Mouse (Mus musculus) C2C12 (cell line): ENCODE results near the gene Fn3krp. TPM values are rescaled to one million over a fixed set of nuclear protein-coding genes. Genes with fewer than 3 reads are reported as not detected.

ENCODE experiments used
- H3K27me3 ChIP-seq: one replicate; pipeline ENCODE4 v1.6.1; 2011; ENCODE audit not compliant: control insufficient read depth, insufficient read depth, insufficient read length
- H3K36me3 ChIP-seq: one replicate; pipeline ENCODE4 v1.6.1; 2011; ENCODE audit not compliant: control insufficient read depth, insufficient read depth
- H3K4me3 ChIP-seq: one replicate; pipeline ENCODE4 v1.5.1; 2011; ENCODE audit warnings: mild to moderate bottlenecking, control low read depth; ENCODE audit not compliant: poor library complexity, insufficient read depth, severe bottlenecking
- H3K79me2 ChIP-seq: one replicate; pipeline ENCODE4 v1.6.1; 2011; ENCODE audit not compliant: control insufficient read depth, insufficient read depth
- H3K79me3 ChIP-seq: one replicate; pipeline ENCODE4 v1.6.1; 2011; ENCODE audit warnings: low read depth, control low read depth
- H3ac ChIP-seq: one replicate; pipeline ENCODE3; 2011; ENCODE audit warnings: low read depth; ENCODE audit not compliant: control insufficient read depth, insufficient read length
- CEBPB ChIP-seq: IDR thresholded peaks from one replicate; pipeline ENCODE4 v1.6.1; 2011; ENCODE audit warnings: low read depth, mild to moderate bottlenecking, control low read depth, moderate library complexity
- CTCF ChIP-seq: IDR thresholded peaks from one replicate; pipeline ENCODE4 v1.5.1; 2011; ENCODE audit not compliant: control insufficient read depth, insufficient read depth, insufficient read length
- FOSL1 ChIP-seq: IDR thresholded peaks from one replicate; pipeline ENCODE4 v1.8.0; 2011; ENCODE audit warnings: mild to moderate bottlenecking, low read length; ENCODE audit not compliant: poor library complexity, insufficient read depth, severe bottlenecking
- MAX ChIP-seq: IDR thresholded peaks from one replicate; pipeline ENCODE4 v1.6.1; 2011; ENCODE audit warnings: mild to moderate bottlenecking, control low read depth
- MYOD1 ChIP-seq: IDR thresholded peaks from one replicate; pipeline ENCODE4 v1.6.1; 2011; ENCODE audit warnings: low read depth; ENCODE audit not compliant: control insufficient read depth, insufficient read length
- MYOG ChIP-seq: IDR thresholded peaks from one replicate; pipeline ENCODE4 v1.6.1; 2011; ENCODE audit not compliant: control insufficient read depth, insufficient read length; ENCODE audit errors: extremely low read depth
- USF1 ChIP-seq: IDR thresholded peaks from one replicate; pipeline ENCODE4 v1.6.1; 2011; ENCODE audit warnings: low read depth, mild to moderate bottlenecking, control low read depth, moderate library complexity
- polyA plus RNA-seq: library from polyadenylated mRNA; unstranded; fragments of >200 nt; fragmentation: generic; extraction: Trizol; gene quantifications from one replicate; pipeline ENCODE4 v1.2.1, GENCODE M21; 2012; ENCODE audit warnings: missing spikeins

The Fn3krp gene
- polyA plus RNA-seq, 1 experiment: 5.3 TPM

DNA sequence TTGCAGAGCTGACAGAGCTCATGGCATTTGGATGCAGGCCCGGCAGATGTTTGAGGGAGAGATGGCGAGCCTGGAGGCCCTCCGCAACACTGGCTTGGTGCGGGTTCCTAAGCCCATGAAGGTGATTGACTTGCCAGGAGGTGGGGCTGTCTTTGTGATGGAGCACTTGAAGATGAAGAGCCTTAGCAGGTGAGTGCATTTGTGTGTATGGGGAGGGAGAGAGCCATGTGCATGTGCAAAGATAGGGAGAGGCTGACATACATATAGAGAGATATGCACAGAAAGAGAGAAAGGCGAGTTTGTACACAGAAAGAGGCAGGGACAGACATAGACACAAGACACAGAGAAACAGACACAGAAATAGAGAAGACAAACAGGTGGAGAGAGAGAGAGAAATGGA lies 16.0 kb downstream of the Fn3krp start:
- no peak for TF ChIP-seq FOSL1
- TF ChIP-seq USF1: no peak
- no peak for TF ChIP-seq MAX
- Histone ChIP-seq H3K79me2 (no peaks in the 10 kb centered on the region), H3K27me3 (no peaks in the 10 kb centered on the region), H3K4me3 (no peak overlapping the region), H3ac (no peak overlapping the region), H3K36me3 (no peaks in the 10 kb centered on the region), H3K79me3 (no peaks in the 10 kb centered on the region)

DNA sequence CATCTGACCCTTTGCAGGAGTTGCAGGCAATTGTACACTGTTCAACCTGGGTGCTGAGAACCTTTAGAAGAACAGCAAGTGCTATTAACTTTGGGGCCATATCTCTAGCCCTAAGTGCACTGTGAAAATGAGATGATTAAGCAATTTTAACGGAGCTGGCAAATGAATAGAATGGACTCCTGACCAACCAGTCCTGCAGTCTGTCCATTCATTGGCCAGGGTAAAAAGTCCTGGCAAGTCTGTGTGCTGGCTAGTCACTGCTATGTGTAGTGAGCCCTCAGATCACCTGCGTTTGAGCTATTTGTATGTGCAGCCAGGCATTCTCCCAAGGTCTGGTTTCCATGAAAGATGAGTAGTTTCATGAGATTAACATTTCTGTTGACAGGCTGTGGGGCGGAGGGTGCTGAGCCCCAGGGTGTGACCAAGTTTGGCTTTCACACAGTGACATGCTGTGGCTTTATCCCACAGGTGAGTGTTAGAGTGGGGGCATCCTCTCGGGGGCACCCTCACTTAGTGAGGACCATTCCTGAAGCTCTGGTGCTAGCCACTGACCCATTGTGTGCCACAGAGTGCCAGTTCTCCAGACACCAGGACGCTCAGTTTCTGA lies 18.6 kb downstream of the Fn3krp start:
- peaks cover 4% of the 10 kb centered on the region for H3K27me3 ChIP-seq
- no peak overlapping the region for H3ac ChIP-seq
- H3K4me3 ChIP-seq: no peak overlapping the region
- no peaks in the 10 kb centered on the region for H3K79me2 ChIP-seq
- no peaks in the 10 kb centered on the region for H3K79me3 ChIP-seq
- no peaks in the 10 kb centered on the region for H3K36me3 ChIP-seq
- no peak for TF ChIP-seq CEBPB
- TF ChIP-seq CTCF: no peak
- no peak for TF ChIP-seq MYOG
- no peak for TF ChIP-seq USF1
- TF ChIP-seq FOSL1: no peak
- no peak for TF ChIP-seq MYOD1
- no peak for TF ChIP-seq MAX

DNA sequence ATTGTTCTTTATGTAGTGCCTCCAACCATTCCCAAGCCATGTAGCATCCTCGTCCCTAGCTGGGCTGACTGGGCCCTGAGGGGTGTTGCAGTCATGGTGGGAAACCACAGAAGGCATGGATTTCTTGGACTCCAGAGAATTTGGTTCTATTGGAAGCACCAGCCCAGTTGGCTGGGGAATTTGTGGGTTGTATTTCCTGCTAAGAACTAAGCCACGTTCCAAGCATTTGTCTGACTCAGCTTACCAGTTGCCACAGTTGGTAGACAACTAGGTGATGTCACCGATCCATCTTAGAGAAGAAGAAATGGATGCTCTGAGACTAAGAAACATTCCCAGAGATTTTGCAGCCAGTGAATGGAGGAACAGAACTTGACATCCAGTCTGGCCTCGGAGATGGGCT lies 20.5 kb downstream of the Fn3krp start:
- Histone ChIP-seq H3K79me2 (no peaks in the 10 kb centered on the region), H3K36me3 (no peaks in the 10 kb centered on the region), H3ac (no peak overlapping the region), H3K4me3 (no peak overlapping the region), H3K79me3 (no peaks in the 10 kb centered on the region), H3K27me3 (peaks cover 4% of the 10 kb centered on the region)
- no peak for TF ChIP-seq MYOD1
- no peak for TF ChIP-seq CTCF
- TF ChIP-seq USF1: no peak
- TF ChIP-seq FOSL1: no peak
- no peak for TF ChIP-seq MAX

DNA sequence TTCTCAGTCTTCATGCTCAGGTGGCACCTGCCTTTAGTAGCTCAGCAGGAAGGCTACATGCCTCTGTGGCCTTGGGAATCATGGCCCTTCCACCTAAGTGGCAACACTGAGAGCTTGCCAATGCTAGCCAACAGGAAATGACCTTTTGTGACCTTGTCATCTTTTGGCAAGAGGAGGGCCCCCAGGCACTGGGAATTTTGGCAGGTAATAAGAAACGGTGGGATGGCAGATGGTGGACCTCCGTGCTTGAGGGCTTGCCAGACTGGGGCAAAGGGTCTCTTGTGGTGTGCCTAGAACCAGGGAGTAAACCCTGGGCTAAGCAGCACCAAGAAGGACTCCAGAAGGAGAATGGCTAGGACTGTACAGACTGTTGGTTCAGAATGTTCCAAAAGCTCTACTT lies 20.9 kb downstream of the Fn3krp start:
- no peaks in the 10 kb centered on the region for H3K79me2 ChIP-seq
- no peaks in the 10 kb centered on the region for H3K36me3 ChIP-seq
- no peak for TF ChIP-seq FOSL1
- H3K79me3 ChIP-seq: no peaks in the 10 kb centered on the region
- no peak overlapping the region for H3ac ChIP-seq
- peaks cover 4% of the 10 kb centered on the region for H3K27me3 ChIP-seq
- H3K4me3 ChIP-seq: no peak overlapping the region

DNA sequence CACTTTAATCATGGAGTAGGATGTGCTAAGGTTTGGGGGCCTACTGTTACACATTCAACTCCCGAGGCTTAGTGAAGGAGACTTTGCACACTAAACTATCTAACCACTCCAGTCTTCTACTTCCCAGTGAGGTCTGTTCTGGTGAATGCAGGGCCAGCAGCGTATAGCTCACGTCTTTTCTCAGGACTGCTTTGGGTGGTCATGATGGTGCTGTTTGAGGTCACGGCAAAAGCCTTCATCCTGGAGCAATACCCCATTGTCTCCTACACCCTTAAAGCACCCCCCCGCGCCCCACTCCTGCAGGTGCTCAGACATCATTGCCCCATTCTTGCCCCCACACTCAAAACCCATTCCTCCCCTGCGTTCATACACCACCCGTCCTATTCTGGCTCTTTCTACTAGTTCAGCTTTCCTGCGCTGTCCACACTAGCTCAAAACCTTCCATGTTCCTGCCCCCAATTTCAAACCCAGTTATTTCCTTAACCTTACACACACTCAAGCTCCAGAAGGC lies 30.1 kb downstream of the Fn3krp start:
- no peak for TF ChIP-seq FOSL1
- Histone ChIP-seq H3K36me3 (peaks cover 24% of the 10 kb centered on the region), H3K4me3 (no peak overlapping the region)

DNA sequence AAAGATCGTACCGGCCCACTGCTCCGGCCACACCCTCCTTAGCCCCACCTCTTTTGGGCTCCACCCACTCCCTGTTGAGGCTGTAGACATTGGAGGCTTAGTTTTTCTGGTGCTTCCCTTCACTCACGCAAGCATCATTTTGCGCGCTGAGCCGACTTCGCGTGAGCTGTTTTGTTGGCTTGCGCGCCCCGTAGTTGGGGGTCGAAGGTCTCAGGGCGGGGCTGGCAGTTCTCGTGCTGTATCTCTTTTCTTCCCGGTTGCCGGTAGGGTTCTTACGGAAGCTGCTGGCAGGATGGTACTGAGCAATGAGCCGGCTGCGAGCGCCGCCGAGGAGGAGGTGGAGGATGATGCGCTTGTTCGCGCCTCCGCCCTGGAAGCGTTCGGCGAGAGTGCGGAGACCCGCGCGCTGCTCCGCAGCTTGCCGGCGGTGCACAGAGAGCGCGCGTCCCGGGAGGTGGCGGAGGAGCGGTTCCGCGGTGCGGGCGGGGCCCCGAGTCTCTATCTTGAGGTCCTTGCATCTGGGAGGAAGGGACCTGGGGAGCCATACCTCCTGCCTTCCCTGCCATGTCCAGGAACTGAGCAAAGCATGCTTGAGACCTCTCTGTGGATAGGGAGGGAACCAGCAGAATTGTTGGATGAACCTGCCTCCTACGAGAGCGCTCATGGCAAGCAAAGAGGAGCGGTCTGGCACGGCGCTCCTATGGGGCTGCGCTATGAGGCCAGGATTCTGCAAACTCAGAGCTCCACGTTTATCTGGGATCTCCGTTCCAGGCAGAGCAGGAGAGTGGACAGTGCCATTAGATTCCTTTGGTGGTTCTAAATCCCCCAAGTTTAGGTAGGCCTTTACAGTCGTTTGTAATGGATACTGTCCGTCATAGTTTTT lies 30.8 kb downstream of the Fn3krp start, which contains the start of gene Tbcd:
Gene Tbcd, plus strand, starts transcription at position 197 of the 883 bp plus-strand sequence.
- Histone ChIP-seq H3K4me3 (peak within 1 kb of the TSS; percentile 97), H3ac (peak within 1 kb of the TSS; percentile 78), H3K27me3 (no peaks in the 10 kb centered on the region), H3K36me3 (peaks cover 32% of the 10 kb centered on the region), H3K79me3 (peaks cover 9% of the 10 kb centered on the region), H3K79me2 (peaks cover 27% of the 10 kb centered on the region)
- TF ChIP-seq USF1 (no peak), FOSL1 (no peak), MYOD1 (no peak), CEBPB (no peak), MAX (peak; percentile 86), CTCF (no peak)

More for the DNA sequence above, 30.1 kb downstream of the Fn3krp start:
- H3ac ChIP-seq: no peak overlapping the region
- H3K79me2 ChIP-seq: peaks cover 27% of the 10 kb centered on the region
- no peaks in the 10 kb centered on the region for H3K27me3 ChIP-seq
- peaks cover 9% of the 10 kb centered on the region for H3K79me3 ChIP-seq
